Mouse (Mus musculus) T-helper 17 cell (primary cell): ENCODE measurements around the gene Omt2b.
"Not testable (repeated sequence)": the region's sequence is repeated elsewhere in the genome, so short reads cannot be mapped to it uniquely, and the experiment has no call there.

Experiments used
- in situ Hi-C, 2 experiments: fragments of 300-600 bp; cut with MboI, MseI; formaldehyde crosslinking; loops; 1 replicate in 1 of 2; 2 replicates in 1 of 2; pipeline ENCODE4 v1.15.1; 2025; ENCODE audit warnings: high pct_unique_total_duplicates in 2 of 2

Gene Omt2b

DNA sequence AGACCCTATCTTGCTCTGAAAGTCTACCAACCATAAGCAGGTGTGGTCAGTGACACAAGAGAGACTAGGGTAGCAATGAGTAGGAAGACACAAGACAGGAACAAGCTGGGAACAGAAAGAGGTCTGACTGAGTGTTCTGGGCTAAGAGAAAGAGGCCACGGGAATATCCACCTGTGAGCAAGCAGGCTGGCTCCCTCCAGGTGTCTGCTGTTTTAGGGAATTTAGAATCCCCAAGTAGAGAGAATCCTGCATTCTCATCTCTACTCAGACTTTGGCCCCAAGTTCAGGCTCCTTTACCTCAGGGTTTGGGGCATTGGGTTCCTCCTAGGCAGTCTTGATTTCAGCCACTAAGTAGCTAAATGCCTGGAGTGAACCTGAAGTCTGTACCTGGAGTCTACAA, at the start of gene Omt2b:
Gene Omt2b, plus strand, starts transcription at position 301 of the 400 bp plus-strand sequence.
- in situ Hi-C loops: not testable (repeated sequence)

DNA sequence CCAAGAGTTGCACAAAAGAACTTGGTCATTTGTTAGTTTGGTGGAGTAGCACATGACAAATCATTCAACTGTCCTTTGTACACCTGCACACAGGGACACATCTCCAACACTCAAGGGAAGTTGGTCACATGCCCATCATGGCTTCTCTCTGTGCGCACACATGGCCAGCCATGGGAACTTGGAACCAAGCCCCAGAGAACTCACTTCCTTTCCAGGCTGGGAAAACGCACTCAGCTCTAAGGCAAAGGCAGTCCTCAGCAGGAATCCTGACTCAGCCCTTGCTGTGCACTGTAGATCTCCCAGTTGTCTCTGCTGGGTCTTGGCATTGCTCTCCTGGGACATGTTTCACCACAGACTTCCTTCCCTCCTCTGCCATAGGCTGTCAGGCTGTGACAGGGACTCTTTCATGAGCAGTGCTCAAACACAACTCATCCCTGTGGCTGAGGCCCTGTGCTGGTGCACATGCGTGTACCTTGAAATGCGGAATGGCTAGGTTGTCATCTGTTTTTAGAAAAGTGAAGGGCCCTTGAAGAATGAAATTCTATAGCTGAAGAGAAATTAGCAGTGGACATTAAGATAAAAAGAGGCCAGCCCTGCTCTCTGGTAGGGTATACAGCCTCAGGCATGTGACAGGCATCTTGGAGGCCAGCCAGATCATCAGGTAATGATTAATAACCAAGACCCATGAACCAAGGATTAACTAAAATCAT, 45.2 kb upstream of the Omt2b start:
- in situ Hi-C loops: not testable (repeated sequence)

DNA sequence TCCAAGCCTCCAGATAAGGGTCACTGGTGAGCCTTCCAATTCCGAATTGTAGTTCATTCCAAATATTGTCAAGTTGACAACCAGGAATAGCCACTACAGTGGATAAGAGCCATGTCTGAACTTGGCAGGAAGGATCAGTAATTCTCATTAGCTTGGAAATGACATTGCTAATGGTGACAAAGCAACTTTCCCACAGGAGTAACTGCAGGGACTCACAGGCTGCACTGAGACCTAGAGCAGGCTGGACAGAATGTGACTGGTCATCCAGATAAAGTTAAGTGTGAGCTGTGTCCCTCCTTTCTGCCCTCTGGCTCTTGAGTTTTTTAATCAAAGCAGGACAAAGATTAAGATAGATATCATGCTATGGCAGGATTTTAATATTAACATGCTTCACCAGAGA, 38.3 kb upstream of the Omt2b start:
- in situ Hi-C loops: not testable (repeated sequence)

- in situ Hi-C loops: loop anchor here in 1 of 2 experiments (5.0 kb wide), 1 partner anchor 58 kb away; no protein-coding TSS in a partner anchor
These were observed 37.7 kb upstream of the Omt2b start, which contains the start of gene Gm10639 for GRCm38 (mm10) chr9:78289723-78290122. Gene Gm10639 (plus strand): TSS chr9:78289923.

DNA sequence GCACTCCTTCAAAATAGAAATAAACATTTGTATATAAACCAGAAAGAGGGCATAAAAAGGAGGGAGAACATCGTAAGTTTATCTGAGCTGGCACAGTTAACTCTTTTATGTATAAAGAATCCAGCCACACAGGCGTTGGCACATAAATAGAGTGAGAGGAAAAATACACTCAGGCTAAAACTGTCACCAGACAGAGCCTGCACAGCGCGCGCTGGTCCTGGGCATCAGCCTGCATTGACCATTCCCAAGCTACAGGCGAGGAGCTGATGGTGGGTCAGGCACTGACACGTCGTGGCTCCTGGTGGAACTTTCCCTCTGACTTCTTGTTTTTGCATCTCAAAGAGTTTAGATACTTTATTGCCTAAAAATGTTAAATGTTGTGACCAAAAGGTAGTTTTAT, 34.9 kb upstream of the Omt2b start:
- in situ Hi-C loops: loop anchor here in 1 of 2 experiments (5.0 kb wide), 1 partner anchor 55 kb away; no protein-coding TSS in a partner anchor

DNA sequence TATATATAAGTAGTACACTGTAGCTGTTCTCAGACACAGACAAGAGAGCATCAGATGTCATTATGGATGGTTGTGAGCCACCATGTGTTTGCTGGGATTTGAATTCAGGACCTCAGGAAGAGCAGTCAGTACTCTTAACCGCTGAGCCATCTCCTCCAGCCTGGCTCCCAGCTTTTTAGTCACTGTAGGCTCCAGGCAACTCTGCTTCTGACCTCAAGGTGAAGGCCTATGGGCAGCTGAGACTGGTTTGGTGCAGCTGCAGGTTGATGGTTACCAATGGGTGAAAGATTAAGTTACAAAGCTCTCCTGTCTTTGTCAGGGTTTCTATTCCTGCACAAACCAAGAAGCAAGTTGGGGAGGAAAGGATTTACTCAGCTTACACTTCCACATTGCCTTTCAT, 33.7 kb upstream of the Omt2b start:
- in situ Hi-C loops: loop anchor here in 1 of 2 experiments (5.0 kb wide), 1 partner anchor 54 kb away; no protein-coding TSS in a partner anchor

GRCm38 (mm10) chr9:78294781-78295180, 32.6 kb upstream of the Omt2b start:
- in situ Hi-C loops: loop anchor here (5.0 kb wide), 2 partner anchors 43 to 53 kb away; no protein-coding TSS in a partner anchor

GRCm38 (mm10) chr9:78296089-78296488, 31.3 kb upstream of the Omt2b start:
- in situ Hi-C loops: loop anchor here in 1 of 2 experiments (5.0 kb wide), 1 partner anchor 41 kb away; no protein-coding TSS in a partner anchor

GRCm38 (mm10) chr9:78298232-78298631, 29.2 kb upstream of the Omt2b start:
- in situ Hi-C loops: loop anchor here in 1 of 2 experiments (5.0 kb wide), 1 partner anchor 39 kb away; no protein-coding TSS in a partner anchor

DNA sequence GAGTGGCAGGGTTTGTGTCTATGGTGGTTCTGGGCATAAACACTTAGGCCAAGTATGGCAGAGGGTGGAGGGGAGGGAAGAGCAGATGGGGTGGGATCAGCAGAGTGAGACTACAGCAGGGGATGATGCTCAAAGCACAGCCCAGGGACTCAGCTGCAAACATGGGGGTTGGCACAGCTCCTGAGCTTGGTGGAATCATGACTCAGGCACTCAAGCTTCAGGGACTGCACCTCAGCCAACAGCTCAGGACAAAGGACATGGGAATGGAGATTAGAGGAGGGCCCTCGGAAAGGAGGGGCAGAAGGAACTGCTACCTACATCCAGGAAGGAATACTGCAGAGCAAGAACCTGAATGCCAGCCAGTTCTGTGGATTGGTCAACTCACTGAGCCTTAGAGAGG, 28.2 kb upstream of the Omt2b start:
- in situ Hi-C loops: loop anchor here in 1 of 2 experiments (5.0 kb wide), 1 partner anchor 38 kb away; no protein-coding TSS in a partner anchor

GRCm38 (mm10) chr9:78308122-78308521, 19.3 kb upstream of the Omt2b start:
- in situ Hi-C loops: not testable (repeated sequence)

DNA sequence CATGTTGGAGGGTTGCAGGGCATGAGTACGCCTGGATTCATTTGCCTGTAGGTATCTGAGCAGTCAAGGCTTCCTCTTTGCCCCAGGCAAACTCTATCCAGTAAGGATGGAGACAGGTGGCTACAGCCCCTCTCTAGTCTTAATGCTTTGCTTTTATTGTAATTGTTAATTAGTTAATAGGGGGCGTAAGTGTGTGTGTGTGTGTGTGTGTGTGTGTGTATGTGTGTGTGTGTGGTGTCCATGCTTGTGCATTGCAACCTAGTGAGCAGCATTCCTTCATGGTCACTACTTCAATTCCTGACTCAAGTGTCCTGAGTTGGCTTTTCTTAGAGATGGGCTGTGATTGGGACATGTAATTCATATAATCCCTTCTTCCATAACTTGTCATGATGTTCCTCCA, 12.7 kb upstream of the Omt2b start, which contains the start of gene Omt2a:
Gene Omt2a, minus strand, starts transcription at position 101 of the 400 bp plus-strand sequence.
- in situ Hi-C loops: no loop called here

- in situ Hi-C loops: no loop called here
These were observed 7.9 kb upstream of the Omt2b start for GRCm38 (mm10) chr9:78319499-78319898.

DNA sequence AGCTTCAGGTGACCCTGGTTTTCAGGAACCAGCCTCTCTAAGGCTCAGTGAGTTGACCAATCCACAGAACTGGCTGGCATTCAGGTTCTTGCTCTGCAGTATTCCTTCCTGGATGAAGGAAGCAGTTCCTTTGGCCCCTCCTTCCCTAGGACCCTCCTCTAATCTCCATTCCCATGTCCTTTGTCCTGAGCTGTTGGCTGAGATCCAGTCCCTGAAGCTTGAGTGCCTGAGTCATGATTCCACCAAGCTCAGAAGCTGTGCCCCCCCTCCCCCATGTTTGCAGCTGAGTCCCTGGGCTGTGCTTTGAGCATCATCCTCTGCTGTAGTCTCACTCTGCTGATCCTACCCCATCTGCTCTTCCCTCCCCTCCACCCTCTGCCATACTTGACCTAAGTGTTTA, 9.7 kb downstream of the Omt2b start:
- in situ Hi-C loops: loop anchor here (5.0 to 10.0 kb wide), 2 partner anchors 40 to 218 kb away; no protein-coding TSS in a partner anchor

GRCm38 (mm10) chr9:78340324-78340723, 12.9 kb downstream of the Omt2b start:
- in situ Hi-C loops: not testable (repeated sequence)

GRCm38 (mm10) chr9:78342494-78342893, 15.1 kb downstream of the Omt2b start:
- in situ Hi-C loops: not testable (repeated sequence)

DNA sequence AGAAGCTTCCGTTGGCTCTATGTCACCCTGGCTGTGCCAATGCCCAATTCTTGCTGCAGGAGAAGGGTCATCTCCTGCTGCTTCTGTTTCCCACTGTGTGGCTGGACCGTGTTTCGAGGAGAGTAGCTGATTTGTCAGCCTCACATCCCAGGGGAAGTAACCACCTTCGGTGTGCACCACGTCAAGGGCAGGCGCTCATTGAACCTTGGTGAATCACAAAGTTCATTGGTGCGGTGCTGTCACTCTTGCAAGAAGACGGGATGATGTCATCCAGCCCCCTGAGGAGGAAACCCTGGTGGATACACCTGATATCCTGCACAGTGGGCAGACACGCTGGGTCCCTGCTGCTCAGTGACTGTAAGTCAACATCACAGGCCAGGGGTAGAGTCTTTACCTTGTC, 15.7 kb downstream of the Omt2b start:
- in situ Hi-C loops: not testable (repeated sequence)

GRCm38 (mm10) chr9:78345235-78345634, 17.8 kb downstream of the Omt2b start:
- in situ Hi-C loops: loop anchor here in 1 of 2 experiments (5.0 kb wide), 1 partner anchor 53 kb away; no protein-coding TSS in a partner anchor

GRCm38 (mm10) chr9:78347004-78347403, 19.6 kb downstream of the Omt2b start:
- in situ Hi-C loops: loop anchor here in 1 of 2 experiments (5.0 kb wide), 1 partner anchor 55 kb away; no protein-coding TSS in a partner anchor

DNA sequence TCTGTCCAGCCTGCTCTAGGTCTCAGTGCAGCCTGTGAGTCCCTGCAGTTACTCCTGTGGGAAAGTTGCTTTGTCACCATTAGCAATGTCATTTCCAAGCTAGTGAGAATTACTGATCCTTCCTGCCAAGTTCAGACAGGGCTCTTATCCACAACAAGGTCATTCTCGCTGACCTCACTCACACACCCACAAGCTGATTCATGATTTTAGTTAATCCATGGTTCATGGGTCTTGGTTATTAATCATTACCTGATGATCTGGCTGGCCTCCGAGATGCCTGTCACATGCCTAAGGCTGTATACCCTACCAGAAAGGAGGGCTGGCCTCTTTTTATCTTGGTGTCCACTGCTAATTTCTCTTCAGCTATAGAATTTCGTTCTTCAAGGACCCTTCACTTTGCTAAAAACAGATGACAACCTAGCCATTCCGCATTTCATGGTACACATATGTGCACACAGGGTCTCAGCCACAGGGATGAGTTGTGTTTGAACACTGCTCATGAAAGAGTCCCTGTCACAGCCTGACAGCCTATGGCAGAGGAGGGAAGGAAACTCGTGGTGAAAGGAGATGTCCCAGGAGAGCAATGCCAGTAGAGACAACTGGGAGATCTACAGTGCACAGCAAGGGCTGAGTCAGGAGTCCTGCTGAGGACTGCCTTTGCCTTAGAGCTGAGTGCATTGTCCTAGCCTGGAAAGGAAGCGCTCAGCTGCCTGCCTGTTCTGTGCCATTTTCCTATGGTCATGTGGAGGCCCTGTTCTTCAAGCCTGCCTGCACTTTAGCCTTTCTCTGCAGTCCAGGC, 21.0 kb downstream of the Omt2b start:
- in situ Hi-C loops: loop anchor here in 1 of 2 experiments (5.0 kb wide), 1 partner anchor 56 kb away; no protein-coding TSS in a partner anchor

DNA sequence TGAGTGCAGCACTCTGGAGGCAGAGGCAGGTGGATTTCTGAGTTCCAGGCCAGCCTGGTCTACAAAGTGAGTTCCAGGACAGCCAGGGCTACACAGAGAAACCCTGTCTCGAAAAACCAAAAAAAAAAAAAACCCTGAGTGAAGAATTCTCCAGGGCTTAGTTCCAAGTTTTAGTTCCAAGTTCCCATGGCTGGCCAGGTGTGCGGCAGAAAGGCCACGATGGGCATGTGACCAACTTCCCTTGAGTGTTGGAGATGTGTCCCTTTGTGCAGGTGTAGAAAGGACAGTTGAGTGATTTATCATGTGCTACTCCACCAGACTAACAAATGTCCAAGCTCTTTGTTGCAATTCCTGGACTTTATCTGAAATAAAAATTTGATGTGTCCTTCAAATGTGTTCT, 21.8 kb downstream of the Omt2b start:
- in situ Hi-C loops: loop anchor here in 1 of 2 experiments (5.0 kb wide), 1 partner anchor 57 kb away; no protein-coding TSS in a partner anchor
